Mouse (Mus musculus): ENCODE measurements at regions not wholly inside any gene's neighbourhood (a gene's known extent, or its start where the extent isn't known, plus 50 kb on each side); places are given as distances from the start of the nearest gene placed in this dataset.

- H3K4me3 ChIP-seq, result no peak overlapping the region
- no peak; the same call in 1 of the 2 replicates for ATAC-seq (replicated peaks)
- no peaks in the 10 kb centered on the region for H3K9me3 ChIP-seq
- H3K27ac ChIP-seq, result no peak overlapping the region
- H3K9ac ChIP-seq, result no peak overlapping the region
- peaks cover 22% of the 10 kb centered on the region for H3K4me1 ChIP-seq
- H3K27me3 ChIP-seq (replicated peaks), result no peaks in the 10 kb centered on the region; the same call in 1 of the 2 replicates
- no peaks in the 10 kb centered on the region for H3K36me3 ChIP-seq (replicated peaks)
- WGBS, result 50% methylated on average over 12 of the region's 12 CpGs
- no peak overlapping the region for H3K4me2 ChIP-seq
These were observed 234.5 kb downstream of the Uaca start for GRCm38 (mm10) chr9:61028775-61029401.

- Histone ChIP-seq H3K9me3 (no peaks in the 10 kb centered on the region), H3K4me1 (peaks cover 22% of the 10 kb centered on the region), H3K36me3 (replicated peaks) (no peaks in the 10 kb centered on the region), H3K9ac (no peak overlapping the region), H3K4me3 (no peak overlapping the region), H3K27me3 (replicated peaks) (peaks cover 7% of the 10 kb centered on the region; the same call in 1 of the 2 replicates), H3K27ac (no peak overlapping the region; the same call in 1 of the 2 replicates), H3K4me2 (no peak overlapping the region)
- 75% methylated on average over 26 of the region's 26 CpGs for WGBS
- no peak for ATAC-seq (replicated peaks)
These were observed 237.5 kb downstream of the Uaca start for GRCm38 (mm10) chr9:61031699-61032447.

- Histone ChIP-seq H3K9ac (no peak overlapping the region), H3K36me3 (replicated peaks) (no peaks in the 10 kb centered on the region), H3K4me1 (peaks cover 22% of the 10 kb centered on the region), H3K9me3 (no peaks in the 10 kb centered on the region), H3K27me3 (replicated peaks) (peaks cover 7% of the 10 kb centered on the region; the same call in 1 of the 2 replicates), H3K4me2 (no peak overlapping the region), H3K4me3 (no peak overlapping the region), H3K27ac (peak overlapping the region; percentile 38)
- ATAC-seq (replicated peaks), result no peak
- WGBS, result 52% methylated on average over 23 of the region's 23 CpGs
These were observed 238.4 kb downstream of the Uaca start for GRCm38 (mm10) chr9:61032448-61033433.

GRCm38 (mm10) chr9:61033593-61033992 lies 239.3 kb downstream of the Uaca start:
- WGBS, result 69% methylated on average over 9 of the region's 9 CpGs
- H3K9ac ChIP-seq, result no peak overlapping the region
- H3K4me3 ChIP-seq, result no peak overlapping the region
- no peak overlapping the region for H3K27ac ChIP-seq
- peaks cover 22% of the 10 kb centered on the region for H3K4me1 ChIP-seq
- no peaks in the 10 kb centered on the region for H3K9me3 ChIP-seq
- H3K4me2 ChIP-seq, result no peak overlapping the region
- no peaks in the 10 kb centered on the region for H3K36me3 ChIP-seq (replicated peaks)
- peaks cover 7% of the 10 kb centered on the region; the same call in 1 of the 2 replicates for H3K27me3 ChIP-seq (replicated peaks)
- no peak for ATAC-seq (replicated peaks)

- H3K36me3 ChIP-seq (replicated peaks), result no peaks in the 10 kb centered on the region
- no peak overlapping the region for H3K4me2 ChIP-seq
- peaks cover 16% of the 10 kb centered on the region; the same call in 1 of the 2 replicates for H3K4me1 ChIP-seq
- no peak for ATAC-seq (replicated peaks)
- no peak overlapping the region for H3K4me3 ChIP-seq
- H3K27ac ChIP-seq, result no peak overlapping the region
- H3K27me3 ChIP-seq (replicated peaks), result 0 out of 2 replicates have a peak, but pooled peaks cover 3% of the 10 kb centered on the region
- WGBS, result 41% methylated on average over 2 of the region's 2 CpGs
- H3K9ac ChIP-seq, result no peak overlapping the region
- no peaks in the 10 kb centered on the region for H3K9me3 ChIP-seq
These were observed 247.7 kb downstream of the Uaca start for GRCm38 (mm10) chr9:61042063-61042462.

GRCm38 (mm10) chr9:61044983-61045382 lies 250.6 kb downstream of the Uaca start:
- 0 out of 2 replicates have a peak, but pooled peaks cover 3% of the 10 kb centered on the region for H3K27me3 ChIP-seq (replicated peaks)
- no peak overlapping the region for H3K4me3 ChIP-seq
- H3K27ac ChIP-seq, result no peak overlapping the region
- H3K9me3 ChIP-seq, result no peaks in the 10 kb centered on the region
- 85% methylated on average over 14 of the region's 14 CpGs for WGBS
- no peak overlapping the region for H3K4me2 ChIP-seq
- ATAC-seq (replicated peaks), result no peak
- peaks cover 16% of the 10 kb centered on the region; the same call in 1 of the 2 replicates for H3K4me1 ChIP-seq
- H3K36me3 ChIP-seq (replicated peaks), result no peaks in the 10 kb centered on the region
- H3K9ac ChIP-seq, result no peak overlapping the region

GRCm38 (mm10) chr9:61046517-61046916 lies 252.2 kb downstream of the Uaca start:
- Histone ChIP-seq H3K9ac (no peak overlapping the region), H3K9me3 (no peaks in the 10 kb centered on the region), H3K27me3 (replicated peaks) (0 out of 2 replicates have a peak, but pooled peaks cover 3% of the 10 kb centered on the region), H3K4me2 (no peak overlapping the region), H3K27ac (no peak overlapping the region), H3K36me3 (replicated peaks) (no peaks in the 10 kb centered on the region), H3K4me1 (peaks cover 11% of the 10 kb centered on the region; the same call in 1 of the 2 replicates), H3K4me3 (no peak overlapping the region)
- ATAC-seq (replicated peaks), result no peak
- WGBS, result 18% methylated on average over 7 of the region's 7 CpGs

- 80% methylated on average over 11 of the region's 11 CpGs for WGBS
- H3K27me3 ChIP-seq (replicated peaks), result 0 out of 2 replicates have a peak, but pooled peaks cover 3% of the 10 kb centered on the region
- H3K9ac ChIP-seq, result no peak overlapping the region
- no peaks in the 10 kb centered on the region for H3K9me3 ChIP-seq
- ATAC-seq (replicated peaks), result no peak
- H3K4me2 ChIP-seq, result no peak overlapping the region
- peaks cover 7% of the 10 kb centered on the region; the same call in 1 of the 2 replicates for H3K4me1 ChIP-seq
- no peak overlapping the region for H3K27ac ChIP-seq
- H3K4me3 ChIP-seq, result no peak overlapping the region
- H3K36me3 ChIP-seq (replicated peaks), result no peaks in the 10 kb centered on the region
These were observed 252.9 kb downstream of the Uaca start for GRCm38 (mm10) chr9:61047289-61047688.

GRCm38 (mm10) chr9:61048576-61048975 lies 254.2 kb downstream of the Uaca start:
- no peak for ATAC-seq (replicated peaks)
- Histone ChIP-seq H3K4me2 (no peak overlapping the region), H3K4me3 (no peak overlapping the region), H3K27ac (no peak overlapping the region), H3K9me3 (no peaks in the 10 kb centered on the region), H3K9ac (no peak overlapping the region), H3K27me3 (replicated peaks) (0 out of 2 replicates have a peak, but pooled peaks cover 3% of the 10 kb centered on the region), H3K36me3 (replicated peaks) (no peaks in the 10 kb centered on the region), H3K4me1 (peaks cover 7% of the 10 kb centered on the region; the same call in 1 of the 2 replicates)
- WGBS, result 75% methylated on average over 15 of the region's 15 CpGs

- WGBS, result 91% methylated on average over 12 of the region's 12 CpGs
- Histone ChIP-seq H3K4me1 (peaks cover 21% of the 10 kb centered on the region), H3K27me3 (replicated peaks) (0 out of 2 replicates have a peak, but pooled peaks cover 3% of the 10 kb centered on the region), H3K9ac (no peak overlapping the region), H3K27ac (no peak overlapping the region), H3K9me3 (no peaks in the 10 kb centered on the region), H3K36me3 (replicated peaks) (no peaks in the 10 kb centered on the region), H3K4me2 (no peak overlapping the region), H3K4me3 (no peak overlapping the region)
- ATAC-seq (replicated peaks), result no peak
These were observed 258.3 kb downstream of the Uaca start for GRCm38 (mm10) chr9:61052621-61053020.

GRCm38 (mm10) chr9:61054427-61054826 lies 260.1 kb downstream of the Uaca start:
- 0 out of 2 replicates have a peak, but pooled peaks cover 3% of the 10 kb centered on the region for H3K27me3 ChIP-seq (replicated peaks)
- no peak overlapping the region for H3K27ac ChIP-seq
- H3K9me3 ChIP-seq, result no peaks in the 10 kb centered on the region
- peaks cover 15% of the 10 kb centered on the region for H3K4me1 ChIP-seq
- no peak overlapping the region for H3K4me2 ChIP-seq
- ATAC-seq (replicated peaks), result no peak
- no peaks in the 10 kb centered on the region for H3K36me3 ChIP-seq (replicated peaks)
- WGBS, result 28% methylated on average over 3 of the region's 3 CpGs
- no peak overlapping the region for H3K9ac ChIP-seq
- H3K4me3 ChIP-seq, result no peak overlapping the region
